Mouse (Mus musculus): ENCODE data around the gene Fryl. TPM values are rescaled to one million over a fixed set of nuclear protein-coding genes. Genes with fewer than 3 reads are reported as not detected.

Fryl gene
- polyA plus RNA-seq, 1 experiment from 2014 or later = 32.4 TPM

DNA sequence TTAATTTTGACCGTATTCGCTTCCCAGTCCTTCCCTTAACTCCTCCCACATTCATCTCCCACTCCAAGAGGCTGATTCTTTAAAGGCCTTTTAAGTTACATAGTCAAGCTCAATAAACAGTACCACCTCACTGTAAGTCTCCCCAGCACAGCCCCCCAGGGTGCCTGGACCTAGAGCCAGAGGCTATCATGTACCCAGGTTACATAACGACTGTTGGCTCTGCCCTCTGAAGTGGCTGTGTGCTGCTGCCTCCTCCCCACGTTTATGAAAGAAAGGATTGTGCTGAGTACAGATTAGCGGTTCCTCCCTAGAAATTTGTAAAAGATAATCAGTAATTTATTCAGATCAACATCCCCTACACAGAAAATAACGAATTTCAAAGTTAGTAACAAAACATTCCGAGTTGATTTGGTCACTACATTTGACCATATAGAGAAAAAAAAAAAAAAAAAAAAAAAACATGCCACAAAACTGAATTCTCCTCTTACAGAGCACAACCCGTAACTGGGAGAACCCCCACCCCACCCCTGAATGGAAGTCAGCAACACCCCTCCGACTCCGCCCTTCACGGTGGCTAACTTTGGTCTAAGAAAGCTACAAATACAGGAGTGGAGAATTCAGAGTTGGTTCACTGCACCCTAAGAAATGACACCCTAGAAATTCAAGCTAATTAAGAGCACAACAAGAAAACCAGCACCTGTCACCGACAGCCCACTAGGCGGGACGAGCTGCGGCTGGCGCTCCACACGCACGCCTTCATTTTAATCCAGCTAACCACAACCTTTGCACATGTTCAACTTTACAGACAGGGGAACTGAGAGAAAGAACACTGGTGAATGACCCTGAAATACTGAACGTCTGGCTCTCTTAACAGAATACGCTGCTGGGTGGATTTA, 47.0 kb downstream of the Fryl start:
- peak; percentile 38 for DNase-seq (ENCODE audit: low spot score)
- H3K9me3 ChIP-seq (replicated peaks; ENCODE audit: control insufficient read depth, low read length) = no peaks in the 10 kb centered on the region
- peak; percentile 75 for ATAC-seq
- H3K4me3 ChIP-seq (ENCODE audit: low read depth, low read length) = no peak overlapping the region
- H3K9ac ChIP-seq (ENCODE audit: low read length) = no peak overlapping the region
- no peaks in the 10 kb centered on the region for H3K36me3 ChIP-seq (ENCODE audit: control insufficient read depth, insufficient read depth, low read length)
- WGBS = 22% methylated on average over 20 of the region's 20 CpGs
- H3K27ac ChIP-seq (ENCODE audit: low read depth, low read length) = no peak overlapping the region
- no peaks in the 10 kb centered on the region for H3K27me3 ChIP-seq (replicated peaks; ENCODE audit: control insufficient read depth, insufficient read depth, low read length)
- H3K4me2 ChIP-seq (ENCODE audit: low read length) = 0 out of 2 replicates have a peak overlapping the region, but pooled peaks have one; percentile 8
- peaks cover 18% of the 10 kb centered on the region; the same call in 1 of the 2 replicates for H3K4me1 ChIP-seq (ENCODE audit: control insufficient read depth, insufficient read depth, low read length)

DNA sequence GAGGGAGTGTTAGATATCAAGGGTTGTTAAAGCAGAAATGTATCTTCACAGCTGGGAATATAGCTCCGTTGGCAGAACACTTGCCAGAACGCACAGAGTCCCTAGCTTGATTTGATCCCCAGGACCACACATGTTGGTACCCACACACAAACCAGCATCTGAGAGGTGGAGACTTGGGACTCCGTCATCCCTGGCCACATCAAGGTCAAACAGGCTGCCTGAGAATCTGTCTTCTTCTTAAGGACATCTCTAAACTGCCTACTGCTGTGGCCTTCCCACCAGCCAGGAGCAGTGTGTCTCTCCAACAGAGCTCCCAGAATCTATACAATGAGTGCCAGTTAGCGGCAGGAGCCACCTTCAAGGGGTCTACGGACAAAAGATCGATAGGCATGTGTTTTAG, 47.8 kb downstream of the Fryl start:
- no peak for DNase-seq (ENCODE audit: low spot score)
- H3K9ac ChIP-seq (ENCODE audit: low read length) = no peak overlapping the region
- peaks cover 18% of the 10 kb centered on the region; the same call in 1 of the 2 replicates for H3K4me1 ChIP-seq (ENCODE audit: control insufficient read depth, insufficient read depth, low read length)
- no peak overlapping the region for H3K4me2 ChIP-seq (ENCODE audit: low read length)
- H3K27ac ChIP-seq (ENCODE audit: low read depth, low read length) = no peak overlapping the region
- H3K36me3 ChIP-seq (ENCODE audit: control insufficient read depth, insufficient read depth, low read length) = no peaks in the 10 kb centered on the region
- H3K4me3 ChIP-seq (ENCODE audit: low read depth, low read length) = no peak overlapping the region
- no peaks in the 10 kb centered on the region for H3K9me3 ChIP-seq (replicated peaks; ENCODE audit: control insufficient read depth, low read length)
- H3K27me3 ChIP-seq (replicated peaks; ENCODE audit: control insufficient read depth, insufficient read depth, low read length) = no peaks in the 10 kb centered on the region
- 59% methylated on average over 6 of the region's 6 CpGs for WGBS
- ATAC-seq = no peak

DNA sequence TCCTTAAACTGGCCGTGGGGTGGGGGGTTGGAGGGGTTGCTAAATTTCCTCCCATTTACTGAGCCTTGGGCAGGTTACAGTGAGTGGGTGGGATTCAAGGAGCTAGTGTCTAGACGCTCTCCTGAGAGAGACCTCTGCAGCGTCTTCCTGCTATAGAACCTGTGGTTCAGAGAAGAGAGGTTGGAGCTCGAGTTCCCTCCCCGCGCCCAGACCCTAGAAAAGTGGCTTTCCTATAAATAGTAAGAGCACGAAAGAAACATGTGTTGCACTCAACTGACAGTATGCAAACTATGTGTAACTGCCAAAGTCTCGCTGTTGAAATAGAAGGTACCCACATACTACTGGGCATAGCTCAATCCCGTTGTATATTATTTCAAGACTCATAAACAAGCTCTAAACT, 49.7 kb downstream of the Fryl start:
- H3K36me3 ChIP-seq (ENCODE audit: control insufficient read depth, insufficient read depth, low read length) = no peaks in the 10 kb centered on the region
- DNase-seq (ENCODE audit: low spot score) = no peak
- 91% methylated on average over 9 of the region's 9 CpGs for WGBS
- H3K4me2 ChIP-seq (ENCODE audit: low read length) = no peak overlapping the region
- H3K27ac ChIP-seq (ENCODE audit: low read depth, low read length) = no peak overlapping the region
- no peaks in the 10 kb centered on the region for H3K27me3 ChIP-seq (replicated peaks; ENCODE audit: control insufficient read depth, insufficient read depth, low read length)
- H3K9me3 ChIP-seq (replicated peaks; ENCODE audit: control insufficient read depth, low read length) = no peaks in the 10 kb centered on the region
- no peak for ATAC-seq
- H3K9ac ChIP-seq (ENCODE audit: low read length) = no peak overlapping the region
- H3K4me3 ChIP-seq (ENCODE audit: low read depth, low read length) = no peak overlapping the region
- peaks cover 18% of the 10 kb centered on the region; the same call in 1 of the 2 replicates for H3K4me1 ChIP-seq (ENCODE audit: control insufficient read depth, insufficient read depth, low read length)

DNA sequence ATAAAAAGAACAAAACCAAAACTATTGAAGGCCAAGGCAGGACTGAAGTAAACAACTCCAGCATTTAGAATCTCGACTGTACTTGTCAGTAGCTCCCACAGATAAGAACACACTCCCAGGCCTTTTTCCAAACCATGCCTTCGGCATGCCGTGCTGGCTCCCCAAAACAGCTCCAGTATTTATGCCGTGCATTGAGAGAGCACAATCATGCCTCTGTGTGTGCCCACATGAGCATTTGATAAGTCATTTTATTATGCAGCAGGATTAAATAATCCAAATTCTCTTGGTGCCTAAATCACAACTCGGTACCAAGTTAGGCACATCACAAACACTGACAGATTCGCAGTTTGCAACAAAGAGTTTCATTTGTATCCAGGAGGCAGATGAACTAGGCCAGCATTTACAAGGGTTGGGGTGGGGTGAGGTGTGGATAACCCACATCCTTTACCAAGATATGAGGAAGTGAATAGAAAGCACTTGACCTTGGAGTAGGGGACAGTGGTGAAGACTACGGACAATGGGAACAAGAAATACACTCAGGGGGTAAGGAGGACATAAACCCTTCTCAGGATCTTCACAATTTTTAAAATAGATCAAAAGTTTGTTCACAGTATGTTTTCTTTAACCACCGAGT, 50.3 kb downstream of the Fryl start:
- H3K9ac ChIP-seq (ENCODE audit: low read length) = no peak overlapping the region
- no peaks in the 10 kb centered on the region for H3K9me3 ChIP-seq (replicated peaks; ENCODE audit: control insufficient read depth, low read length)
- 79% methylated on average over 8 of the region's 8 CpGs for WGBS

DNA sequence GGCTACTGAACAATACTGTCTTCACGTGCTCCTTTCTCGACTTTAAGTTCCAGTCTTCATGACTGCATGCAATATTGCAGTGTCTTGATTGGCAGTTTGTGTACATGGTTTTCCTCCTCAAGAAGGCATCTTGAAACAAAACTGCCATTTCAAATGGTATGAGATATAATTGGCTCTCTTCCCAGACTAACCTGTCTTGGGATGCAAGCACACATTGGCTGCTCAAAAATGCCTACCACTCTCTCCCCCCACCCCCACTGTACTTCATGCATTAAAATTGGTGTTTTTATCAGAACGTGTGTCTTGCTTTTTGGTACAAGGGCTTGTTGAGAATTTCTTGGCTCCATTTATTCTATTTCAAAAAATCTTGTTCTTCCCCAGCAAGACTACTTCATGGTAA, 51.4 kb downstream of the Fryl start:
- Histone ChIP-seq H3K4me3 (ENCODE audit: low read depth, low read length) (no peak overlapping the region), H3K4me1 (ENCODE audit: control insufficient read depth, insufficient read depth, low read length) (peaks cover 14% of the 10 kb centered on the region; the same call in 1 of the 2 replicates), H3K4me2 (ENCODE audit: low read length) (no peak overlapping the region), H3K27ac (ENCODE audit: low read depth, low read length) (no peak overlapping the region), H3K27me3 (replicated peaks; ENCODE audit: control insufficient read depth, insufficient read depth, low read length) (no peaks in the 10 kb centered on the region), H3K9ac (ENCODE audit: low read length) (no peak overlapping the region), H3K36me3 (ENCODE audit: control insufficient read depth, insufficient read depth, low read length) (no peaks in the 10 kb centered on the region), H3K9me3 (replicated peaks; ENCODE audit: control insufficient read depth, low read length) (no peaks in the 10 kb centered on the region)
- 56% methylated on average over 3 of the region's 3 CpGs for WGBS
- peak; percentile 78 for DNase-seq (ENCODE audit: low spot score)
- peak; percentile 60; the same call in 1 of the 2 replicates for ATAC-seq

More for the DNA sequence above, 50.3 kb downstream of the Fryl start:
- H3K4me1 ChIP-seq (ENCODE audit: control insufficient read depth, insufficient read depth, low read length) = peaks cover 18% of the 10 kb centered on the region; the same call in 1 of the 2 replicates
- no peak for ATAC-seq
- no peaks in the 10 kb centered on the region for H3K27me3 ChIP-seq (replicated peaks; ENCODE audit: control insufficient read depth, insufficient read depth, low read length)
- H3K4me3 ChIP-seq (ENCODE audit: low read depth, low read length) = no peak overlapping the region
- no peak overlapping the region for H3K27ac ChIP-seq (ENCODE audit: low read depth, low read length)
- DNase-seq (ENCODE audit: low spot score) = no peak
- no peak overlapping the region for H3K4me2 ChIP-seq (ENCODE audit: low read length)
- H3K36me3 ChIP-seq (ENCODE audit: control insufficient read depth, insufficient read depth, low read length) = no peaks in the 10 kb centered on the region

DNA sequence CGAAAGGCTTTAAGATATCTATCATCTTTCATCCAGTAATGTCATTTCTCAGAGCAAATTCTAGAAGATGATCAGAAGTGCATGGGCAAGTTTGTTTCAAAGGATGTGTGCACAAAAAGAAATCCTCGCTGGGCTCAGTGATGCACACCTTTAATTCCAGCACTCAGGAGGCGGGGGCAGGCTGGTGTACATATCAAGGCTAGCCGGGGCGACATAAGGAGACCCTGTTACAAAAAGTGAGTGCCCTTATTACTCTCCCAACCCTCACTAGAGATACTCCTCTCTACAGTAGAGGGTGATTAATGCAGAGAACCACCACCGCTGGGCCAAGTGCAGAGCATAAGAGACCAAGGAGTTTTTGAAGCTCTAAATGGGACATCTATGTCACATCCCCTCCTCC, 53.9 kb downstream of the Fryl start:
- Histone ChIP-seq H3K4me2 (ENCODE audit: low read length) (no peak overlapping the region), H3K4me3 (ENCODE audit: low read depth, low read length) (no peak overlapping the region), H3K27me3 (replicated peaks; ENCODE audit: control insufficient read depth, insufficient read depth, low read length) (no peaks in the 10 kb centered on the region), H3K4me1 (ENCODE audit: control insufficient read depth, insufficient read depth, low read length) (no peaks in the 10 kb centered on the region), H3K27ac (ENCODE audit: low read depth, low read length) (no peak overlapping the region), H3K36me3 (ENCODE audit: control insufficient read depth, insufficient read depth, low read length) (no peaks in the 10 kb centered on the region), H3K9ac (ENCODE audit: low read length) (no peak overlapping the region), H3K9me3 (replicated peaks; ENCODE audit: control insufficient read depth, low read length) (no peaks in the 10 kb centered on the region)
- no peak for DNase-seq (ENCODE audit: low spot score)
- ATAC-seq = no peak
- WGBS = 94% methylated on average over 6 of the region's 6 CpGs

DNA sequence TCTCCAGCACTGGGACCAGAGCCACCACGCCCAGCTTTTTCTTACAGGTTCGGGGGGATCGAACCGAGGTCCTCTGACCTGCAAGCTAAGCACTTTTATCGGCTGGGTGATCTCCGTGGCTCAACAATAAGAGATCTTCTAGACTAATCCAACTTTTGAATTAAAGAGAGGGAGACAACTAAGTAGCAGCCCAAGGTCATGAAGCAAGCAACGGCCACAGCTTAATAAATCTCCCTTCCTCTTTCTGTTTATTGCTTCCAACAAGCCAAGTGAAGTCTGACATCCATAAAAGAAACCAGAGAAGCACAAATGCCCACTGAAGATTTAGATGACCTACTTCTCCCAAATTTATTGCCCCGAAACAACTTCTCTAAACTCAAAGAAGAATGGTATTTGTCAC, 54.3 kb downstream of the Fryl start:
- no peak for ATAC-seq

DNA sequence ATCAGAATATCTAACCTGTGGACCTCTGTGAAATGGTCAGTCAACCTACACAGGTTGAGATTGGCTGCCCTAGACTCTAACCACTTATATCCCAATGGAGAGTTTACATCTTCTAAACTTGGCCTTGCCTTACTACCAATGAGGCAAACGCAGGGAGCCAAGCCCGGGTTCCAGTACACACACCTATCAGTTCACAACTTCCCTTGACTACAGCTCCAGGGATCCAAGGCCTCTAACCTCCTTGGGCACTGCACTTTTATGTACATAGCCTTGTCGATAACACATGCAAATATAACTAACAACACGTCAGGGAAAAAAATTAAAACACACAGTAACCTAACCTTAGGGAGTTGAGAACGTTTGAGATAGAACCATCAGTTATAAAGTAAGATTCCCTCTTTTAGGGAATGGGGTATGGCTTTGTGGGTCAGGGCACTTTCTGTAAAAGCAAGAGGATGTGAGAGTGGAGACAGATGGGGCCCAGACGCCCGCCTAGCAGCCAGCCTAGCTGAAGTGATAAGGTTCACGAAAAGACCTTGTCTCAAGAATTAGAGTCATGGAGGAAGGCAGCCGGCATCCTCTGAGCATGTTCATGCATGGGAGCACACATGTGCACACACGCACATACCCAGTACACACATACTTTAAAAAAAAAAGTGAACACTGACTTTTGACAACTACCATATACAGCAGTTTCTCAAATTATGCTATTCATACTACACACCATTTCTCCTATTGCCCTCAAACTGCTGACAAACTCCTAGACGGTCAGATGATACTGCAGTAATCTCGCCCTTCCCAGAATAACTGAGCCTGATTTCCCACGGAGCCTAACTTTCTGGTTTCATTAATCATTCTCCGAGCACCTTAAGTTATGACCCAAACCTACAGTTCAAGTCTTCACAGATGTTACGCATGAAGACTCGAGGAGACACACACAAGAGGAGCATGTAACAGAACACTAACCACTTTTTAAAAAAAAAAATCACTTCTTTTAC, 55.7 kb downstream of the Fryl start:
- H3K27me3 ChIP-seq (replicated peaks; ENCODE audit: control insufficient read depth, insufficient read depth, low read length) = no peaks in the 10 kb centered on the region
- no peak overlapping the region for H3K9ac ChIP-seq (ENCODE audit: low read length)
- no peak for DNase-seq (ENCODE audit: low spot score)
- ATAC-seq = no peak
- H3K4me1 ChIP-seq (ENCODE audit: control insufficient read depth, insufficient read depth, low read length) = no peaks in the 10 kb centered on the region
- H3K36me3 ChIP-seq (ENCODE audit: control insufficient read depth, insufficient read depth, low read length) = no peaks in the 10 kb centered on the region
- no peak overlapping the region for H3K4me3 ChIP-seq (ENCODE audit: low read depth, low read length)
- WGBS = 93% methylated on average over 16 of the region's 16 CpGs
- no peak overlapping the region for H3K27ac ChIP-seq (ENCODE audit: low read depth, low read length)
- no peak overlapping the region for H3K4me2 ChIP-seq (ENCODE audit: low read length)
- H3K9me3 ChIP-seq (replicated peaks; ENCODE audit: control insufficient read depth, low read length) = no peaks in the 10 kb centered on the region

More for the DNA sequence above, 54.3 kb downstream of the Fryl start:
- Histone ChIP-seq H3K36me3 (ENCODE audit: control insufficient read depth, insufficient read depth, low read length) (no peaks in the 10 kb centered on the region), H3K9me3 (replicated peaks; ENCODE audit: control insufficient read depth, low read length) (no peaks in the 10 kb centered on the region), H3K4me1 (ENCODE audit: control insufficient read depth, insufficient read depth, low read length) (no peaks in the 10 kb centered on the region), H3K9ac (ENCODE audit: low read length) (no peak overlapping the region), H3K4me3 (ENCODE audit: low read depth, low read length) (no peak overlapping the region), H3K27me3 (replicated peaks; ENCODE audit: control insufficient read depth, insufficient read depth, low read length) (no peaks in the 10 kb centered on the region), H3K4me2 (ENCODE audit: low read length) (no peak overlapping the region), H3K27ac (ENCODE audit: low read depth, low read length) (no peak overlapping the region)
- WGBS = 94% methylated on average over 8 of the region's 8 CpGs
- DNase-seq (ENCODE audit: low spot score) = no peak

All from forebrain, embryonic 14.5 days (tissue).